Mouse (Mus musculus): ENCODE measurements at regions not wholly inside any gene's neighbourhood (a gene's known extent, or its start where the extent isn't known, plus 50 kb on each side); places are given as distances from the start of the nearest gene placed in this dataset.

GRCm38 (mm10) chr12:54265852-54266251 lies 62.2 kb upstream of the Egln3 start:
- no peak for DNase-seq

GRCm38 (mm10) chr12:54264893-54265835 lies 61.5 kb upstream of the Egln3 start:
- DNase-seq: no peak

GRCm38 (mm10) chr12:54264418-54264733 lies 60.7 kb upstream of the Egln3 start:
- no peak for DNase-seq

- DNase-seq: no peak
These were observed 60.2 kb upstream of the Egln3 start for GRCm38 (mm10) chr12:54263733-54264417.

GRCm38 (mm10) chr12:54262236-54263005 lies 58.8 kb upstream of the Egln3 start:
- DNase-seq: no peak

GRCm38 (mm10) chr12:54261426-54261825 lies 57.8 kb upstream of the Egln3 start:
- DNase-seq: no peak

GRCm38 (mm10) chr12:54260502-54260901 lies 56.8 kb upstream of the Egln3 start:
- no peak for DNase-seq

GRCm38 (mm10) chr12:54257776-54258433 lies 54.2 kb upstream of the Egln3 start:
- DNase-seq: no peak

GRCm38 (mm10) chr12:54256506-54257128 lies 53.0 kb upstream of the Egln3 start:
- no peak for DNase-seq
